Mouse (Mus musculus): ENCODE results near the gene Tex19.1.

DNA sequence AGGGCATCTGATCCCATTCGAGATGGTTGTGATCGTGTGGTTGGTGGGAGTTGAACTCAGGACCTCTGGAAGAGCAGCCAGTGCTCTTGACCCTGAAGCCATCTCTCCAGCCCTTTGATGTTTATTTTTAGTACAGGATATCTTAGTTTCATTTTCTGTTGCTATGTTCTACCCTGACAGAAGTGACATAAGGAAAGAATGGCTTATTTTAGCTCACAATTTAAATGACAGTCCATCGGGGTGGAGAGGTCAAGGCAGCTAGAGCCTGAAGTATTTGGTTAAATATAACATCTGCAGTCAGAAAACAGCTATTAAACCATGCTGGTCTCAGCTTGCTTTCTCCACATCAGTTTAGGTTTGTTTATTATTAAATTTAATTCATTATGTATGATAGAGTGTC is 24.8 kb upstream of the Tex19.1 start:
- TF ChIP-seq EP300 (optimal IDR thresholded peaks at IDR 0.05) (no peak), CTCF (IDR thresholded peaks at IDR 0.05; ENCODE audit: low read depth) (no peak)
